In the genomic region with DNA sequence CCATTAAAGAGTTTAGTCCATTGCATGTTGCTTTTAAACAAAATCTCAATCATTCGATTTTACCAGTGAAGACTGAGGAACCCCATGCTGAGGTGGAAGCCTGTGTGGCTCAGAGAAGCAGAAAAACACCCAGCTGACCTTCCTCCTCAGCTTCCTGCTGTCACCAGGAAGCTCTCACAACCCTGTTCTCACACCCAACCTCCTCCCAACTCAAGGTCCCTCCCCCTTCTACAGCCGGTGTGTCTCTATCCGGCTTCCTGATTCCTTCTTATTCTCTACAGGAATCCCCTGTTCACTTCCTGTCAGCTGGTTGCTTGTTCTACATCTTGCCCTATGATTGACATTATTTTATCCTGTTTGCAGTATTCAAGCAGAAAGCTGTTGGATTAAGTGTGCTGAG, we compare ENCODE assay signal across 9 mouse cellular contexts. TPM values are rescaled to one million over a fixed set of nuclear protein-coding genes. Genes with fewer than 3 reads are reported as not detected.
DNase-seq lines count a peak whose midpoint lies in the region; ATAC-seq and TF ChIP-seq lines count a peak whose summit lies in the region.
"Had no signal": no experiment of that assay in that cellular context is flagged by ENCODE, and none has a peak within 500 bp of the region (broad histone marks: within the 10 kb centered on the region; RNA-seq: fewer than 3 reads in every experiment).

No protein-coding gene starts in this region.

- whole genome bisulfite sequencing in heart, adult 2 months: 29% methylated on average over 3 of the region's 3 CpGs
- WGBS in heart, embryonic 10.5 days: 21% methylated on average over 3 of the region's 3 CpGs
- WGBS in midbrain, embryonic 16.5 days: 60% methylated on average over 3 of the region's 3 CpGs
- 72% methylated on average over 3 of the region's 3 CpGs for WGBS in midbrain, embryonic 11.5 days

- H3K4me2 ChIP-seq in midbrain, embryonic 16.5 days (ENCODE audit: low read length): no peak overlapping the region
- no peak overlapping the region for H3K4me2 ChIP-seq in midbrain, embryonic 11.5 days

- H3K27me3 ChIP-seq in heart, adult 2 months (ENCODE audit: control insufficient read depth, insufficient read depth, low read length): no peaks in the 10 kb centered on the region
- no peaks in the 10 kb centered on the region for H3K27me3 ChIP-seq in heart, embryonic 10.5 days (ENCODE audit: insufficient read depth, poor library complexity, severe bottlenecking)
- H3K27me3 ChIP-seq in midbrain, embryonic 16.5 days (ENCODE audit: control insufficient read depth, insufficient read depth, low read depth, low read length): no peaks in the 10 kb centered on the region
- H3K27me3 ChIP-seq in midbrain, embryonic 11.5 days (ENCODE audit: control insufficient read depth, insufficient read depth, low read length): no peaks in the 10 kb centered on the region

- peak overlapping the region; percentile 4; the same call in 1 of the 2 replicates for H3K27ac ChIP-seq in heart, adult 2 months
- H3K27ac ChIP-seq in heart, embryonic 10.5 days: no peak overlapping the region
- H3K27ac ChIP-seq in midbrain, embryonic 16.5 days (ENCODE audit: low read length): peak overlapping the region; percentile 24; the same call in 1 of the 2 replicates
- no peak overlapping the region for H3K27ac ChIP-seq in midbrain, embryonic 11.5 days (ENCODE audit: low read depth, low read length)

- H3K79me2 ChIP-seq in heart, adult 2 months (replicated peaks; ENCODE audit: control insufficient read depth, insufficient read depth, low read length): no peaks in the 10 kb centered on the region

- H3K9me3 ChIP-seq in heart, embryonic 10.5 days: no peaks in the 10 kb centered on the region
- no peaks in the 10 kb centered on the region for H3K9me3 ChIP-seq in midbrain, embryonic 16.5 days (replicated peaks; ENCODE audit: control insufficient read depth, low read length, poor library complexity, severe bottlenecking)
- H3K9me3 ChIP-seq in midbrain, embryonic 11.5 days (ENCODE audit: control insufficient read depth, low read length): no peaks in the 10 kb centered on the region

- DNase-seq in heart, adult 2 months: peak in 1 of 2 experiments; percentile 27
- DNase-seq in heart, embryonic 10.5 days (ENCODE audit: low spot score): no peak
- DNase-seq in midbrain, embryonic 11.5 days (ENCODE audit: low spot score, missing footprints): no peak
- no peak for DNase-seq in cerebellum, adult 9-10 months
- DNase-seq in right cerebral cortex, postnatal 10 days (ENCODE audit: low spot score in 2 of 2): no peak
- DNase-seq: cerebellum, adult 11 months had no signal

- H3K4me3 ChIP-seq in heart, adult 2 months: no peak overlapping the region
- no peak overlapping the region for H3K4me3 ChIP-seq in heart, embryonic 10.5 days
- no peak overlapping the region for H3K4me3 ChIP-seq in midbrain, embryonic 16.5 days (ENCODE audit: low read depth, low read length)
- H3K4me3 ChIP-seq in midbrain, embryonic 11.5 days (ENCODE audit: low read depth, low read length): no peak overlapping the region

- no peaks in the 10 kb centered on the region for H3K36me3 ChIP-seq in heart, adult 2 months (ENCODE audit: control insufficient read depth, insufficient read depth, low read length)
- no peaks in the 10 kb centered on the region for H3K36me3 ChIP-seq in heart, embryonic 10.5 days
- no peaks in the 10 kb centered on the region for H3K36me3 ChIP-seq in midbrain, embryonic 16.5 days (ENCODE audit: control insufficient read depth, insufficient read depth, low read length)
- H3K36me3 ChIP-seq in midbrain, embryonic 11.5 days (ENCODE audit: control insufficient read depth, insufficient read depth, low read length): no peaks in the 10 kb centered on the region

- no peak for ATAC-seq in midbrain, embryonic 16.5 days
- no peak for ATAC-seq in midbrain, embryonic 11.5 days (ENCODE audit: low FRiP score)
- peak; percentile 85 for ATAC-seq in common myeloid progenitor, adult 5-6 weeks (replicated peaks; ENCODE audit: low read depth, poor library complexity, severe bottlenecking)
- ATAC-seq in monocyte, adult 5-6 weeks (replicated peaks; ENCODE audit: insufficient number of reproducible peaks, low FRiP score, low TSS enrichment, poor library complexity, severe bottlenecking): peak; percentile 92

- TF ChIP-seq CTCF in heart, adult 2 months (IDR thresholded peaks at IDR 0.05): no peak

- TF ChIP-seq POLR2A in heart, adult 2 months (IDR thresholded peaks at IDR 0.05; ENCODE audit: insufficient read depth, low read depth, low read length): no peak

- intact Hi-C loops in heart, adult 2 months (cut with DNase I): no loop called here

- H3K9ac ChIP-seq in heart, adult 2 months (ENCODE audit: low read depth, low read length): no peak overlapping the region
- no peak overlapping the region for H3K9ac ChIP-seq in midbrain, embryonic 16.5 days (ENCODE audit: low read depth, low read length)
- H3K9ac ChIP-seq in midbrain, embryonic 11.5 days (ENCODE audit: low read length): no peak overlapping the region

- peaks cover 8% of the 10 kb centered on the region for H3K4me1 ChIP-seq in heart, adult 2 months (ENCODE audit: control insufficient read depth, insufficient read depth, low read length)
- H3K4me1 ChIP-seq in heart, embryonic 10.5 days: peaks cover 19% of the 10 kb centered on the region
- H3K4me1 ChIP-seq in midbrain, embryonic 16.5 days (ENCODE audit: control insufficient read depth, insufficient read depth, low read length): 0 out of 2 replicates have a peak, but pooled peaks cover 3% of the 10 kb centered on the region
- H3K4me1 ChIP-seq in midbrain, embryonic 11.5 days (ENCODE audit: control insufficient read depth, insufficient read depth, low read length): peaks cover 4% of the 10 kb centered on the region; the same call in 1 of the 2 replicates

- TF ChIP-seq EP300 in heart, adult 2 months (IDR thresholded peaks at IDR 0.05; ENCODE audit: insufficient read depth, low read depth, low read length): no peak

RNA-seq across cellular contexts. Expression of gene Nid2, which starts 38.0 kb away (rescaled TPM):
- 10 to 100 TPM; 21.2 to 21.6 TPM for total RNA-seq in heart, adult 2 months (2021)
- polyA plus RNA-seq in heart, adult 2 months (2012; rRNA removed): 12.1 and 14.3 TPM in 2 replicates
- 169 and 250 TPM in 2 replicates for polyA plus RNA-seq in heart, embryonic 10.5 days (2016; fragmentation: Nextera tagmentation; extraction: Ambion mirVana)
- 28.2 and 31.6 TPM in 2 replicates for polyA plus RNA-seq in midbrain, embryonic 16.5 days (2015; fragmentation: Nextera tagmentation; extraction: Ambion mirVana)
- 30.0 and 32.2 TPM in 2 replicates for polyA plus RNA-seq in midbrain, embryonic 11.5 days (2014; fragmentation: Nextera tagmentation; extraction: Ambion mirVana)
- 0.82 and 1.2 TPM in 2 replicates for total RNA-seq in common myeloid progenitor, adult 5-6 weeks (2017)
- total RNA-seq in monocyte, adult 5-6 weeks (2017): 0.95 to 5.1 TPM (median 3.5 TPM) in 3 replicates

Comparison
In these comparisons a context has a peak if more than half of its experiments do, and no peak if none do; other contexts are left out.
1. H3K27ac ChIP-seq: peak in heart, adult 2 months (single experiment) and midbrain, embryonic 16.5 days (single experiment); none in heart, embryonic 10.5 days (single experiment) and midbrain, embryonic 11.5 days (single experiment).
2. ATAC-seq: peak in common myeloid progenitor, adult 5-6 weeks (single experiment) and monocyte, adult 5-6 weeks (single experiment); none in midbrain, embryonic 16.5 days (single experiment) and midbrain, embryonic 11.5 days (single experiment).